Mouse (Mus musculus) limb, embryonic 12.5 days (tissue): ENCODE results near the gene Zbtb16. TPM values are rescaled to one million over a fixed set of nuclear protein-coding genes. Genes with fewer than 3 reads are reported as not detected.

Experiments used
- ATAC-seq: fragments of 200-750 bp; cut with Nextera tagmentation; 2 replicates; pipeline ENCODE4 v1.8.0; 2017; ENCODE audit warnings: low read depth, moderate TSS enrichment; ENCODE audit not compliant: insufficient number of reproducible peaks, insufficient read depth, low FRiP score, low TSS enrichment
- H3K27ac ChIP-seq: fragments of 300-500 bp; sonication (generic); 2 replicates; pipeline ENCODE4 v1.5.1; 2016; ENCODE audit warnings: mild to moderate bottlenecking, moderate library complexity
- H3K27me3 ChIP-seq: fragments of 300-500 bp; sonication (generic); 2 replicates; pipeline ENCODE4 v1.6.1; 2016; ENCODE audit warnings: mild to moderate bottlenecking, moderate library complexity
- H3K36me3 ChIP-seq: fragments of 300-500 bp; sonication (generic); 2 replicates; pipeline ENCODE4 v1.6.1; 2016; ENCODE audit warnings: mild to moderate bottlenecking, moderate library complexity
- H3K4me1 ChIP-seq: fragments of 300-500 bp; sonication (generic); replicated peaks from 2 replicates; pipeline ENCODE4 v1.6.1; 2016
- H3K4me2 ChIP-seq: fragments of 300-500 bp; sonication (generic); 2 replicates; pipeline ENCODE4 v1.6.1; 2016; ENCODE audit warnings: mild to moderate bottlenecking, moderate library complexity
- H3K4me3 ChIP-seq: fragments of 300-500 bp; sonication (generic); replicated peaks from 2 replicates; pipeline ENCODE4 v1.5.1; 2016; ENCODE audit warnings: mild to moderate bottlenecking
- H3K9ac ChIP-seq: fragments of 300-500 bp; sonication (generic); replicated peaks from 2 replicates; pipeline ENCODE4 v1.6.1; 2016; ENCODE audit warnings: mild to moderate bottlenecking, moderate library complexity
- H3K9me3 ChIP-seq: fragments of 300-500 bp; sonication (generic); 2 replicates; pipeline ENCODE4 v1.6.1; 2016; ENCODE audit warnings: mild to moderate bottlenecking, moderate library complexity
- WGBS: fragments of 180-500 bp; shearing (Covaris S2); methylation state at CpG from one replicate; pipeline ENCODE4 v1.1.7; 2016; 5-methylcytosine and 5-hydroxymethylcytosine counted together
- polyA plus RNA-seq: library from polyadenylated mRNA; unstranded; fragments of >200 nt; fragmentation: Nextera tagmentation; extraction: Ambion mirVana; gene quantifications from 2 replicates; pipeline ENCODE4 v1.2.1, GENCODE M21; 2016

Gene Zbtb16
- polyA plus RNA-seq, 1 experiment from 2014 or later = 2.5 TPM

- H3K4me1 ChIP-seq = peaks cover 50% of the 10 kb centered on the region
- no peak for ATAC-seq
- WGBS = 64% methylated on average over 12 of the region's 12 CpGs
- H3K9me3 ChIP-seq = no peaks in the 10 kb centered on the region
- H3K9ac ChIP-seq = no peak overlapping the region
- H3K4me2 ChIP-seq = no peak overlapping the region
- H3K27ac ChIP-seq = no peak overlapping the region
- no peaks in the 10 kb centered on the region for H3K36me3 ChIP-seq
- no peak overlapping the region for H3K4me3 ChIP-seq
- peaks cover 58% of the 10 kb centered on the region for H3K27me3 ChIP-seq
These were observed 11.4 kb downstream of the Zbtb16 start for GRCm38 (mm10) chr9:48824533-48825130.

- H3K4me2 ChIP-seq = peak overlapping the region; percentile 48
- WGBS = 9% methylated on average over 6 of the region's 6 CpGs
- H3K4me1 ChIP-seq = peaks cover 50% of the 10 kb centered on the region
- H3K9me3 ChIP-seq = no peaks in the 10 kb centered on the region
- no peak overlapping the region for H3K4me3 ChIP-seq
- H3K27ac ChIP-seq = 0 out of 2 replicates have a peak overlapping the region, but pooled peaks have one; percentile 64
- no peaks in the 10 kb centered on the region for H3K36me3 ChIP-seq
- no peak for ATAC-seq
- peaks cover 64% of the 10 kb centered on the region for H3K27me3 ChIP-seq
- H3K9ac ChIP-seq = no peak overlapping the region
These were observed 12.2 kb downstream of the Zbtb16 start for GRCm38 (mm10) chr9:48823851-48824250.

- H3K9me3 ChIP-seq = no peaks in the 10 kb centered on the region
- H3K27me3 ChIP-seq = peaks cover 63% of the 10 kb centered on the region
- H3K9ac ChIP-seq = no peak overlapping the region
- WGBS = 13% methylated on average over 7 of the region's 7 CpGs
- H3K4me3 ChIP-seq = no peak overlapping the region
- peak overlapping the region; percentile 48 for H3K4me2 ChIP-seq
- peaks cover 50% of the 10 kb centered on the region for H3K4me1 ChIP-seq
- H3K36me3 ChIP-seq = no peaks in the 10 kb centered on the region
- 0 out of 2 replicates have a peak overlapping the region, but pooled peaks have one; percentile 64 for H3K27ac ChIP-seq
- 0 out of 2 replicates have a peak, but pooled peaks have one; percentile 7 for ATAC-seq
These were observed 12.7 kb downstream of the Zbtb16 start for GRCm38 (mm10) chr9:48823319-48823705.

GRCm38 (mm10) chr9:48822586-48823318 is 13.3 kb downstream of the Zbtb16 start:
- Histone ChIP-seq H3K27me3 (peaks cover 62% of the 10 kb centered on the region), H3K27ac (peak overlapping the region; percentile 46; the same call in 1 of the 2 replicates), H3K36me3 (no peaks in the 10 kb centered on the region), H3K9ac (no peak overlapping the region), H3K4me2 (peak overlapping the region; percentile 48), H3K9me3 (no peaks in the 10 kb centered on the region), H3K4me3 (no peak overlapping the region), H3K4me1 (peaks cover 50% of the 10 kb centered on the region)
- WGBS = 10% methylated on average over 18 of the region's 18 CpGs
- peak; percentile 82 for ATAC-seq

GRCm38 (mm10) chr9:48821916-48822585 is 14.0 kb downstream of the Zbtb16 start:
- peaks cover 50% of the 10 kb centered on the region for H3K4me1 ChIP-seq
- no peaks in the 10 kb centered on the region for H3K36me3 ChIP-seq
- 0 out of 2 replicates have a peak overlapping the region, but pooled peaks have one; percentile 46 for H3K27ac ChIP-seq
- peaks cover 59% of the 10 kb centered on the region for H3K27me3 ChIP-seq
- ATAC-seq = no peak
- no peak overlapping the region for H3K4me3 ChIP-seq
- 22% methylated on average over 15 of the region's 15 CpGs for WGBS
- H3K9ac ChIP-seq = no peak overlapping the region
- 0 out of 2 replicates have a peak overlapping the region, but pooled peaks have one; percentile 48 for H3K4me2 ChIP-seq
- no peaks in the 10 kb centered on the region for H3K9me3 ChIP-seq

- H3K4me2 ChIP-seq = no peak overlapping the region
- peaks cover 58% of the 10 kb centered on the region for H3K27me3 ChIP-seq
- H3K4me3 ChIP-seq = no peak overlapping the region
- 20% methylated on average over 9 of the region's 9 CpGs for WGBS
- no peak overlapping the region for H3K27ac ChIP-seq
- H3K9me3 ChIP-seq = no peaks in the 10 kb centered on the region
- no peak overlapping the region for H3K9ac ChIP-seq
- no peak for ATAC-seq
- peaks cover 50% of the 10 kb centered on the region for H3K4me1 ChIP-seq
- no peaks in the 10 kb centered on the region for H3K36me3 ChIP-seq
These were observed 14.6 kb downstream of the Zbtb16 start for GRCm38 (mm10) chr9:48821431-48821830.

- Histone ChIP-seq H3K27ac (no peak overlapping the region), H3K4me3 (no peak overlapping the region), H3K4me2 (0 out of 2 replicates have a peak overlapping the region, but pooled peaks have one; percentile 5), H3K9ac (no peak overlapping the region), H3K4me1 (peaks cover 50% of the 10 kb centered on the region), H3K27me3 (peaks cover 55% of the 10 kb centered on the region), H3K9me3 (no peaks in the 10 kb centered on the region), H3K36me3 (no peaks in the 10 kb centered on the region)
- ATAC-seq = no peak
- WGBS = 9% methylated on average over 3 of the region's 3 CpGs
These were observed 15.2 kb downstream of the Zbtb16 start for GRCm38 (mm10) chr9:48820791-48821190.

- Histone ChIP-seq H3K27me3 (peaks cover 52% of the 10 kb centered on the region), H3K27ac (no peak overlapping the region), H3K9me3 (no peaks in the 10 kb centered on the region), H3K4me2 (no peak overlapping the region), H3K9ac (no peak overlapping the region), H3K4me3 (no peak overlapping the region), H3K36me3 (no peaks in the 10 kb centered on the region), H3K4me1 (peaks cover 48% of the 10 kb centered on the region)
- no peak for ATAC-seq
- WGBS = 64% methylated on average over 10 of the region's 10 CpGs
These were observed 16.3 kb downstream of the Zbtb16 start for GRCm38 (mm10) chr9:48819695-48820094.

- H3K9ac ChIP-seq = no peak overlapping the region
- no peak overlapping the region for H3K4me3 ChIP-seq
- peaks cover 51% of the 10 kb centered on the region for H3K27me3 ChIP-seq
- no peaks in the 10 kb centered on the region for H3K36me3 ChIP-seq
- H3K4me1 ChIP-seq = peaks cover 48% of the 10 kb centered on the region
- H3K27ac ChIP-seq = no peak overlapping the region
- no peak overlapping the region for H3K4me2 ChIP-seq
- 81% methylated on average over 3 of the region's 3 CpGs for WGBS
- no peaks in the 10 kb centered on the region for H3K9me3 ChIP-seq
- ATAC-seq = no peak
These were observed 16.9 kb downstream of the Zbtb16 start for GRCm38 (mm10) chr9:48819137-48819536.

GRCm38 (mm10) chr9:48817907-48818306 is 18.1 kb downstream of the Zbtb16 start:
- no peak overlapping the region for H3K4me3 ChIP-seq
- H3K9me3 ChIP-seq = no peaks in the 10 kb centered on the region
- 75% methylated on average over 4 of the region's 4 CpGs for WGBS
- peaks cover 61% of the 10 kb centered on the region for H3K27me3 ChIP-seq
- no peaks in the 10 kb centered on the region for H3K36me3 ChIP-seq
- H3K4me1 ChIP-seq = peaks cover 39% of the 10 kb centered on the region
- no peak for ATAC-seq
- H3K27ac ChIP-seq = no peak overlapping the region
- no peak overlapping the region for H3K4me2 ChIP-seq
- no peak overlapping the region for H3K9ac ChIP-seq

- Histone ChIP-seq H3K4me3 (no peak overlapping the region), H3K27ac (no peak overlapping the region), H3K4me2 (no peak overlapping the region), H3K9me3 (no peaks in the 10 kb centered on the region), H3K27me3 (peaks cover 61% of the 10 kb centered on the region), H3K36me3 (no peaks in the 10 kb centered on the region), H3K9ac (no peak overlapping the region), H3K4me1 (peaks cover 34% of the 10 kb centered on the region)
- ATAC-seq = no peak
- WGBS = 83% methylated on average over 7 of the region's 7 CpGs
These were observed 18.6 kb downstream of the Zbtb16 start for GRCm38 (mm10) chr9:48817399-48817793.
